Mouse (Mus musculus): ENCODE results near the gene Sp6.

DNA sequence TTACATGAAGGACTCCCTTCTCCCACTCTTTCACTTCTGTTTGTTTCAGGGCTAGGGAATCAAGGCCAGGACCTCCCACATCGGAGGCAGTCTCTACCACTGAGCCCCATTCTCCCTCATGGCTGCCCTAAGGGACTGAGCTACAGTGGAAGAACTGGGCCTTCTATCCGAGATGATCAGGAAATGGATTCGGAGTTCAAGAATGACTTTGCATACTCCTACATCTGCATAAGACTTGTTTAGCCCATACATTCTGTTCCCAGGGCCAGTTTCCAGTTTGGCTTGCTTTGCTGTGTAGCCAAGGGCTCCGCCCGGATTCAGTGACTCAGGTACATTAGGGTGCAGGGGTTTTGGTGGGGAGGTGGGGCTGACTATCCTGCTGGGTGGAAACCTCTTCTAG, 33.2 kb upstream of the Sp6 start:
- TF ChIP-seq CTCF (IDR thresholded peaks at IDR 0.05; ENCODE audit: low read depth, low read length) (no peak), POLR2A (IDR thresholded peaks at IDR 0.05; ENCODE audit: extremely low read depth, insufficient read depth, low read length) (no peak)
